Mouse (Mus musculus) heart, embryonic 11.5 days (tissue): ENCODE results near the gene Slc39a9. TPM values are rescaled to one million over a fixed set of nuclear protein-coding genes. Genes with fewer than 3 reads are reported as not detected.

ENCODE experiments used
- ATAC-seq: fragments of 200-750 bp; cut with Nextera tagmentation; replicated peaks from 2 replicates; pipeline ENCODE4 v1.8.0; 2017; ENCODE audit warnings: moderate library complexity; ENCODE audit not compliant: insufficient number of reproducible peaks, low FRiP score, low TSS enrichment
- H3K27ac ChIP-seq: fragments of 300-500 bp; sonication (generic); 2 replicates; pipeline ENCODE4 v1.5.1; 2014; ENCODE audit warnings: mild to moderate bottlenecking, low read depth, low read length
- H3K27me3 ChIP-seq: fragments of 300-500 bp; sonication (generic); 2 replicates; pipeline ENCODE4 v1.6.1; 2014; ENCODE audit warnings: mild to moderate bottlenecking, low read length, mixed read lengths; ENCODE audit not compliant: control insufficient read depth, insufficient read depth
- H3K36me3 ChIP-seq: fragments of 300-500 bp; sonication (generic); 2 replicates; pipeline ENCODE4 v1.6.1; 2014; ENCODE audit warnings: mild to moderate bottlenecking, low read length, moderate library complexity, mixed read lengths; ENCODE audit not compliant: control insufficient read depth, insufficient read depth
- H3K4me1 ChIP-seq: fragments of 300-500 bp; sonication (generic); 2 replicates; pipeline ENCODE4 v1.6.1; 2014; ENCODE audit warnings: low read length; ENCODE audit not compliant: control insufficient read depth, insufficient read depth
- H3K4me2 ChIP-seq: fragments of 300-500 bp; sonication (generic); 2 replicates; pipeline ENCODE4 v1.6.1; 2014; ENCODE audit warnings: mild to moderate bottlenecking, moderate library complexity
- H3K4me3 ChIP-seq: fragments of 300-500 bp; sonication (generic); 2 replicates; pipeline ENCODE4 v1.5.1; 2014; ENCODE audit warnings: low read depth, low read length
- H3K9ac ChIP-seq: fragments of 300-500 bp; sonication (generic); 2 replicates; pipeline ENCODE4 v1.6.1; 2014; ENCODE audit warnings: mild to moderate bottlenecking, low read depth, low read length, moderate library complexity
- H3K9me3 ChIP-seq: fragments of 300-500 bp; sonication (generic); replicated peaks from 2 replicates; pipeline ENCODE4 v1.6.1; 2016; ENCODE audit warnings: low read length; ENCODE audit not compliant: control insufficient read depth
- WGBS: fragments of 180-500 bp; shearing (Covaris S2); extraction: QIAGEN DNeasy Blood & Tissue Kit; methylation state at CpG from one replicate; pipeline ENCODE4 v1.1.7; 2014; ENCODE audit not compliant: insufficient replicate concordance; 5-methylcytosine and 5-hydroxymethylcytosine counted together
- polyA plus RNA-seq: library from polyadenylated mRNA; unstranded; fragments of >200 nt; fragmentation: Nextera tagmentation; extraction: Ambion mirVana; gene quantifications from 2 replicates; pipeline ENCODE4 v1.2.1, GENCODE M21; 2014

The Slc39a9 gene
- polyA plus RNA-seq, 1 experiment from 2014 or later: 17.9 TPM

DNA sequence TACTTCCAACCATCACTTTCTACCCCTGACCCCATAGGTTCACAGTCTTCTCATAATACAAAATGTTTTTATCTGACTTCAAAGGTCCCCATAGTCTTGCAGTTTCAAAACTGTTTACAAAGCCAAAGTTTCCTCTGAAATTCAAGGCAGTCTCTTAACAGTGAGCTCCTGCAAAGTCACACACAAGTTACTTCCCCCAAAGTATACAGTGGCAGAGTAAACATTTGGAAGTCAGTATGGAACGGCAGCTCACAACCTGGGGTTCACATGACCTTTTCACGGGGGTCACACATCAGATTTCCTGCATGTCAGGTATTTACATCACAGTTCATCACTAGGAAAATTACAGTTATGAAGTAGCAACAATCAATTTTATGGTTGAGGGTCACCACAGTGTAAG, 20.3 kb downstream of the Slc39a9 start:
- ATAC-seq: no peak
- H3K9ac ChIP-seq: no peak overlapping the region
- H3K4me3 ChIP-seq: no peak overlapping the region
- H3K9me3 ChIP-seq: no peaks in the 10 kb centered on the region
- no peaks in the 10 kb centered on the region for H3K27me3 ChIP-seq
- H3K27ac ChIP-seq: no peak overlapping the region
- H3K36me3 ChIP-seq: no peaks in the 10 kb centered on the region
- peaks cover 6% of the 10 kb centered on the region; the same call in 1 of the 2 replicates for H3K4me1 ChIP-seq
- no peak overlapping the region for H3K4me2 ChIP-seq
- WGBS: 77% methylated on average over 2 of the region's 2 CpGs

GRCm38 (mm10) chr12:80668391-80668790, 24.7 kb downstream of the Slc39a9 start:
- no peak for ATAC-seq
- 69% methylated on average over 2 of the region's 2 CpGs for WGBS
- no peaks in the 10 kb centered on the region for H3K4me1 ChIP-seq

GRCm38 (mm10) chr12:80673170-80673569, 29.5 kb downstream of the Slc39a9 start:
- peaks cover 4% of the 10 kb centered on the region; the same call in 1 of the 2 replicates for H3K36me3 ChIP-seq
- H3K27ac ChIP-seq: no peak overlapping the region
- no peaks in the 10 kb centered on the region for H3K4me1 ChIP-seq
- no peak overlapping the region for H3K9ac ChIP-seq
- H3K4me2 ChIP-seq: no peak overlapping the region
- ATAC-seq: no peak
- no peaks in the 10 kb centered on the region for H3K9me3 ChIP-seq
- no peak overlapping the region for H3K4me3 ChIP-seq
- WGBS: 24% methylated on average over 3 of the region's 3 CpGs
- no peaks in the 10 kb centered on the region for H3K27me3 ChIP-seq

More at GRCm38 (mm10) chr12:80668391-80668790, 24.7 kb downstream of the Slc39a9 start:
- Histone ChIP-seq H3K4me3 (no peak overlapping the region), H3K27me3 (no peaks in the 10 kb centered on the region), H3K4me2 (no peak overlapping the region), H3K36me3 (no peaks in the 10 kb centered on the region), H3K27ac (no peak overlapping the region), H3K9me3 (no peaks in the 10 kb centered on the region), H3K9ac (no peak overlapping the region)

GRCm38 (mm10) chr12:80681340-80681739, 37.7 kb downstream of the Slc39a9 start:
- no peaks in the 10 kb centered on the region for H3K4me1 ChIP-seq
- H3K9ac ChIP-seq: no peak overlapping the region
- H3K9me3 ChIP-seq: no peaks in the 10 kb centered on the region
- H3K27me3 ChIP-seq: no peaks in the 10 kb centered on the region
- WGBS: 64% methylated on average over 1 of the region's 1 CpGs
- H3K4me2 ChIP-seq: no peak overlapping the region
- no peak overlapping the region for H3K27ac ChIP-seq
- no peak overlapping the region for H3K4me3 ChIP-seq
- ATAC-seq: no peak
- H3K36me3 ChIP-seq: no peaks in the 10 kb centered on the region

DNA sequence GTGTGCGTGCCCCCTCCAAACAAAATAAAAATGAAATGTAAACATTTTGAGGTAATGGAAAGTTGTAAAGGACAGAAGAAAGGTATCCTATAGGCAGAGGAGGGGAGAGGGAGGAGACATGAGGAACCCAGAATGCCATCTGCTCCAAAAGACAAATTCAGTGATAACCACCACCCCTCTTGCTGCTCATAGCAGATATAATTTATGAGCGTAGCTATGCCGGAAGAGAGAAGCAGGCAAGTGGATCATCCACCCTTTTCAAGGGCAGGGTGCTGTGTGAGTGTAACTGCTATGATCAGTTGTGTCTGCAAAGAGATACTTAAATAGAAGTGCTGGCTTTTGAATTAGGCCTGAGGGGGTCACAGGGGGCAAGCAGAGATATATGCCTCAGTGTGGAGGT, 39.9 kb downstream of the Slc39a9 start:
- no peak for ATAC-seq
- Histone ChIP-seq H3K4me3 (no peak overlapping the region), H3K4me2 (no peak overlapping the region), H3K9ac (no peak overlapping the region), H3K27ac (no peak overlapping the region), H3K36me3 (no peaks in the 10 kb centered on the region), H3K4me1 (no peaks in the 10 kb centered on the region), H3K27me3 (no peaks in the 10 kb centered on the region), H3K9me3 (no peaks in the 10 kb centered on the region)
- WGBS: 83% methylated on average over 3 of the region's 3 CpGs

GRCm38 (mm10) chr12:80684316-80684715, 40.6 kb downstream of the Slc39a9 start:
- 94% methylated on average over 3 of the region's 3 CpGs for WGBS
- H3K9me3 ChIP-seq: no peaks in the 10 kb centered on the region
- H3K4me2 ChIP-seq: no peak overlapping the region
- no peaks in the 10 kb centered on the region for H3K36me3 ChIP-seq
- no peak overlapping the region for H3K4me3 ChIP-seq
- no peak overlapping the region for H3K27ac ChIP-seq
- H3K27me3 ChIP-seq: no peaks in the 10 kb centered on the region
- no peak for ATAC-seq
- no peak overlapping the region for H3K9ac ChIP-seq
- H3K4me1 ChIP-seq: no peaks in the 10 kb centered on the region

- Histone ChIP-seq H3K27ac (no peak overlapping the region), H3K4me2 (no peak overlapping the region), H3K9ac (no peak overlapping the region), H3K4me3 (no peak overlapping the region), H3K4me1 (peaks cover 10% of the 10 kb centered on the region), H3K9me3 (no peaks in the 10 kb centered on the region), H3K36me3 (no peaks in the 10 kb centered on the region), H3K27me3 (peaks cover 22% of the 10 kb centered on the region)
- no peak for ATAC-seq
- 72% methylated on average over 10 of the region's 10 CpGs for WGBS
Measured at GRCm38 (mm10) chr12:80687788-80688211, 44.1 kb downstream of the Slc39a9 start.

DNA sequence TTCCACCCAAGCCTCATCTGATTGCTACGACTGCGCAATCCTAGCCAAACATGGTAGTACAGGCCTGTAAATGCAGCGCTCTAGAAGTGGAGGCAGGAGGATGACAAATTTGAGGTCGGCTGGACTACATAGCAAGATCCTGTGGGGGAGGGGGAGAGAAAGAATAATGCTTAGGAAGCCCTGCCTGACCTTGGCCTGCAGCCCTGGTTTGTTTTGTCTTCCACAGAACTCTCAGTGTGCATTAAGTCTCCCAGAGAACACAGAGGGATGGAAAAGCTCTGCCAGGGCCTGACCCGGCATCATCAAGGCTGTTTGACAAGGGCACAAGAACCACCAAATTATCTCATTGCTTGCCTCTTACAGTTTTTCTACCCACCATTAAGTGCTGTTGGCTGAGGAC, 46.0 kb downstream of the Slc39a9 start:
- peaks cover 37% of the 10 kb centered on the region for H3K27me3 ChIP-seq
- WGBS: 59% methylated on average over 5 of the region's 5 CpGs
- no peak overlapping the region for H3K4me2 ChIP-seq
- no peak overlapping the region for H3K4me3 ChIP-seq
- ATAC-seq: no peak
- H3K9me3 ChIP-seq: no peaks in the 10 kb centered on the region
- no peaks in the 10 kb centered on the region for H3K36me3 ChIP-seq
- no peak overlapping the region for H3K9ac ChIP-seq
- no peak overlapping the region for H3K27ac ChIP-seq
- H3K4me1 ChIP-seq: peaks cover 15% of the 10 kb centered on the region

GRCm38 (mm10) chr12:80691671-80692091, 48.0 kb downstream of the Slc39a9 start:
- no peak overlapping the region for H3K9ac ChIP-seq
- H3K27me3 ChIP-seq: peaks cover 45% of the 10 kb centered on the region
- H3K4me1 ChIP-seq: peaks cover 15% of the 10 kb centered on the region
- WGBS: 17% methylated on average over 12 of the region's 12 CpGs
- no peak overlapping the region for H3K27ac ChIP-seq
- H3K9me3 ChIP-seq: no peaks in the 10 kb centered on the region
- no peak for ATAC-seq
- no peaks in the 10 kb centered on the region for H3K36me3 ChIP-seq
- H3K4me3 ChIP-seq: 0 out of 2 replicates have a peak overlapping the region, but pooled peaks have one; percentile 44
- peak overlapping the region; percentile 71; the same call in 1 of the 2 replicates for H3K4me2 ChIP-seq
